Mouse (Mus musculus) megakaryocyte, adult 5-6 weeks (primary cell): ENCODE measurements around the gene Mepce. TPM values are rescaled to one million over a fixed set of nuclear protein-coding genes. Genes with fewer than 3 reads are reported as not detected.
A peak's percentile ranks its signal among the peaks of the same experiment; 100 is the strongest.

ENCODE experiments used
- ATAC-seq: 2 replicates; pipeline ENCODE4 v1.8.0; 2016; ENCODE audit warnings: mild to moderate bottlenecking, inconsistent platforms; ENCODE audit not compliant: poor library complexity, severe bottlenecking
- total RNA-seq, 2 experiments: library from RNA; stranded (forward) in 1 of 2; stranded (reverse) in 1 of 2; fragments of 153-499, 151-499 nt in 1 of 2; fragments of 221-1000, 200-1000 nt in 1 of 2; gene quantifications; 2 replicates each; pipeline versions ENCODE4 v1.2.3 to v1.2.4; 2015 to 2017

Gene Mepce
- 20.9 and 24.0 TPM in 2 replicates for total RNA-seq (2015)
- 16.2 and 22.8 TPM in 2 replicates for total RNA-seq (2017)

- peak; percentile 43 for ATAC-seq
These were observed at the start of gene Mepce, which contains the start of gene Zcwpw1 for GRCm38 (mm10) chr5:137787151-137787928. TSS of gene Mepce (minus strand) at chr5:137787655. TSS of gene Zcwpw1 (plus strand) at chr5:137787798.

- peak; percentile 65 for ATAC-seq
These were observed 49.7 kb upstream of the Mepce start for GRCm38 (mm10) chr5:137837110-137837509.

- ATAC-seq: peak; percentile 18
These were observed 49.2 kb upstream of the Mepce start for GRCm38 (mm10) chr5:137836611-137837010.

GRCm38 (mm10) chr5:137835966-137836520, 48.6 kb upstream of the Mepce start, which contains the start of gene Pilra:
TSS of gene Pilra (minus strand) at chr5:137836281.
- peak; percentile 83 for ATAC-seq

- no peak for ATAC-seq
These were observed 46.0 kb upstream of the Mepce start for GRCm38 (mm10) chr5:137833500-137833899.

GRCm38 (mm10) chr5:137831506-137831905, 44.1 kb upstream of the Mepce start:
- ATAC-seq: peak; percentile 22

- peak; percentile 46 for ATAC-seq
These were observed 43.7 kb upstream of the Mepce start for GRCm38 (mm10) chr5:137831106-137831505.

GRCm38 (mm10) chr5:137830238-137830637, 42.8 kb upstream of the Mepce start:
- peak; percentile 20; the same call in 1 of the 2 replicates for ATAC-seq

- peak; percentile 77 for ATAC-seq
These were observed 41.2 kb upstream of the Mepce start for GRCm38 (mm10) chr5:137828694-137829093.

GRCm38 (mm10) chr5:137826421-137826820, 39.0 kb upstream of the Mepce start:
- ATAC-seq: no peak

GRCm38 (mm10) chr5:137825971-137826370, 38.5 kb upstream of the Mepce start:
- no peak for ATAC-seq

GRCm38 (mm10) chr5:137825030-137825429, 37.6 kb upstream of the Mepce start:
- ATAC-seq: peak; percentile 55

GRCm38 (mm10) chr5:137823455-137824045, 36.1 kb upstream of the Mepce start:
- ATAC-seq: no peak

- ATAC-seq: no peak
These were observed 35.1 kb upstream of the Mepce start for GRCm38 (mm10) chr5:137822602-137823001.

GRCm38 (mm10) chr5:137822126-137822525, 34.7 kb upstream of the Mepce start:
- ATAC-seq: no peak

GRCm38 (mm10) chr5:137817466-137818222, 30.2 kb upstream of the Mepce start:
- no peak for ATAC-seq

- no peak for ATAC-seq
These were observed 20.9 kb upstream of the Mepce start for GRCm38 (mm10) chr5:137808316-137808715.

- no peak for ATAC-seq
These were observed 18.7 kb upstream of the Mepce start for GRCm38 (mm10) chr5:137806158-137806557.

- no peak for ATAC-seq
These were observed 13.5 kb upstream of the Mepce start for GRCm38 (mm10) chr5:137800917-137801316.

GRCm38 (mm10) chr5:137796606-137797005, 9.2 kb upstream of the Mepce start:
- 0 out of 2 replicates have a peak, but pooled peaks have one; percentile 15 for ATAC-seq

GRCm38 (mm10) chr5:137791553-137791952, 4.1 kb upstream of the Mepce start:
- ATAC-seq: no peak
